Mouse (Mus musculus) lung, embryonic 14.5 days (tissue): ENCODE data around the gene Mras. TPM values are rescaled to one million over a fixed set of nuclear protein-coding genes. Genes with fewer than 3 reads are reported as not detected.

Experiments used
- ATAC-seq: fragments of 200-750 bp; cut with Nextera tagmentation; 2 replicates; pipeline ENCODE4 v1.8.0; 2017; ENCODE audit warnings: mild to moderate bottlenecking, moderate TSS enrichment, moderate library complexity; ENCODE audit not compliant: insufficient read depth
- DNase-seq: peaks from one replicate; pipeline ENCODE4 v3.0.0-alpha.2; 2015
- H3K27ac ChIP-seq: fragments of 300-500 bp; sonication (generic); 2 replicates; pipeline ENCODE4 v1.5.1; 2014; ENCODE audit warnings: low read depth, mild to moderate bottlenecking, moderate library complexity
- H3K27me3 ChIP-seq: fragments of 300-500 bp; sonication (generic); 2 replicates; pipeline ENCODE4 v1.6.1; 2014; ENCODE audit warnings: low read length, control low read depth; ENCODE audit not compliant: insufficient read depth
- H3K36me3 ChIP-seq: fragments of 300-500 bp; sonication (generic); 2 replicates; pipeline ENCODE4 v1.6.1; 2014; ENCODE audit warnings: control low read depth; ENCODE audit not compliant: insufficient read depth
- H3K4me1 ChIP-seq: fragments of 300-500 bp; sonication (generic); 2 replicates; pipeline ENCODE4 v1.6.1; 2014; ENCODE audit warnings: antibody characterized with exemption, control low read depth; ENCODE audit not compliant: insufficient read depth
- H3K4me2 ChIP-seq: fragments of 300-500 bp; sonication (generic); 2 replicates; pipeline ENCODE4 v1.6.1; 2014; ENCODE audit warnings: mild to moderate bottlenecking
- H3K4me3 ChIP-seq: fragments of 300-500 bp; sonication (generic); 2 replicates; pipeline ENCODE4 v1.5.1; 2014; ENCODE audit warnings: low read depth, low read length
- H3K9ac ChIP-seq: fragments of 300-500 bp; sonication (generic); 2 replicates; pipeline ENCODE4 v1.6.1; 2014
- H3K9me3 ChIP-seq: fragments of 300-500 bp; sonication (generic); 2 replicates; pipeline ENCODE4 v1.6.1; 2016; ENCODE audit warnings: low read depth, low read length, control low read depth
- CTCF ChIP-seq: IDR thresholded peaks from 2 replicates; pipeline ENCODE4 v1.5.1; 2016; ENCODE audit warnings: antibody characterized with exemption, low read depth
- WGBS: fragments of 180-500 bp; shearing (Covaris S2); extraction: QIAGEN DNeasy Blood & Tissue Kit; methylation state at CpG from one replicate; pipeline ENCODE4 v1.1.7; 2014; 5-methylcytosine and 5-hydroxymethylcytosine counted together
- polyA plus RNA-seq: library from polyadenylated mRNA; unstranded; fragments of >200 nt; fragmentation: Nextera tagmentation; extraction: Ambion mirVana; gene quantifications from 2 replicates; pipeline ENCODE4 v1.2.1, GENCODE M21; 2014

Gene Mras
- polyA plus RNA-seq, 1 experiment from 2014 or later, result 12.2 TPM

- no peak overlapping the region for H3K4me3 ChIP-seq
- no peaks in the 10 kb centered on the region for H3K4me1 ChIP-seq
- H3K9ac ChIP-seq, result no peak overlapping the region
- 87% methylated on average over 1 of the region's 1 CpGs for WGBS
- peak; percentile 29 for DNase-seq
- H3K4me2 ChIP-seq, result no peak overlapping the region
- no peaks in the 10 kb centered on the region for H3K36me3 ChIP-seq
- ATAC-seq, result no peak
- H3K27me3 ChIP-seq, result no peaks in the 10 kb centered on the region
- no peak overlapping the region for H3K27ac ChIP-seq
- peak; percentile 41 for TF ChIP-seq CTCF
- H3K9me3 ChIP-seq, result no peaks in the 10 kb centered on the region
Measured at GRCm38 (mm10) chr9:99339182-99339581, 98.0 kb downstream of the Mras start.

DNA sequence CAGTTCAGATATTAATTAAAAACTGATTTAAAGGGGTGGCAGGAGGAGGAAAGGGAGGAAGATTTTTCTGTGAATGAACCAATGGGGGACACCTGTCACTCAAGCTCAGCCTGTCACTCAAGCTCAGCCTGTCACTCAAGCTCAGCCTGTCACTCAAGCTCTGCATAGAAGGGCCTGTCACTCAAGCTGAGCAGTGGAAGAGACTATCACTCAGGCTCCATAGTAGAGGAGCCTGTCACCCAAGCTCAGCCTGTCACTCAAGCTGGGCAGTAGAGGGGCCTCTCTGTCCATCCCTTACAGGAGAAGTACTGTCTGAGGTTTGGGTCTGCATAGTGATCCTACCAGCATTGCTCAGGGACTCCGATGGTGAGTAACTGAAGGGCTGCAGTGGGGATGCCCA lies 98.9 kb downstream of the Mras start:
- no peak overlapping the region for H3K9ac ChIP-seq
- peak; percentile 35; the same call in 1 of the 2 replicates for ATAC-seq
- WGBS, result 92% methylated on average over 1 of the region's 1 CpGs

DNA sequence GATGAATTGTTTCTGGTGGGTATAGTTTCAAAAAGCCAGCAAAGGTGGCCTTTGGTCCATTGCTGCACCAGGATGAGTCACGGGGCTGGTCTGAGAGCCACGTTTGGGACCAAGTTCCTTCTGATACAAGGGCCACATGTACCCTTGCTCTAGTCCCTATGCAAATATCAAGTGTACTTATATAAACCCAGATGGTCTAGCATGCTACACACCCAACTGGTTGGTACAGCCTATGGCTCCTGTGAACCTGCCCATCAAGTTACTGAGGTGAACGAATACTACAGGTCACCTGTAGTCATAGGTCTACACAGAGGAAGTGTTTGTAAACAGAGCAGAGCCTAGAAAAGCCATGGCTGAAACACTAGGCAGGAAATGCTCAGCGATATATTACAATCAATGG lies 100.6 kb downstream of the Mras start:
- Histone ChIP-seq H3K9ac (no peak overlapping the region), H3K4me3 (no peak overlapping the region), H3K9me3 (no peaks in the 10 kb centered on the region), H3K27me3 (no peaks in the 10 kb centered on the region), H3K4me1 (no peaks in the 10 kb centered on the region), H3K36me3 (no peaks in the 10 kb centered on the region), H3K4me2 (no peak overlapping the region), H3K27ac (no peak overlapping the region)
- 77% methylated on average over 4 of the region's 4 CpGs for WGBS
- DNase-seq (no peak), ATAC-seq (no peak)
- no peak for TF ChIP-seq CTCF

More for the DNA sequence above, 98.9 kb downstream of the Mras start:
- no peaks in the 10 kb centered on the region for H3K4me1 ChIP-seq
- no peaks in the 10 kb centered on the region for H3K36me3 ChIP-seq
- no peak for DNase-seq
- no peaks in the 10 kb centered on the region for H3K27me3 ChIP-seq
- H3K4me2 ChIP-seq, result no peak overlapping the region
- TF ChIP-seq CTCF, result no peak
- H3K4me3 ChIP-seq, result no peak overlapping the region
- H3K9me3 ChIP-seq, result no peaks in the 10 kb centered on the region
- no peak overlapping the region for H3K27ac ChIP-seq

Other genes starting within 250 kb of the Mras start
- gene Faiml, start 200.1 kb downstream of the Mras start, polyA plus RNA-seq, result not detected in 2 replicates
- gene Cep70, start 194.0 kb downstream of the Mras start, polyA plus RNA-seq, result 31.4 and 34.8 TPM in 2 replicates
- gene Esyt3, start 78.8 kb downstream of the Mras start, polyA plus RNA-seq, result 1.1 and 1.2 TPM in 2 replicates
- 0.26 TPM in 1 of 2 replicates, not detected in the other for gene Nme9, start 14.1 kb upstream of the Mras start, polyA plus RNA-seq
- gene Armc8, start 131.5 kb upstream of the Mras start, polyA plus RNA-seq, result 26.1 and 26.6 TPM in 2 replicates
- 32.1 and 33.9 TPM in 2 replicates for gene Dbr1, start 138.4 kb upstream of the Mras start, polyA plus RNA-seq
- gene A4gnt, start 175.1 kb upstream of the Mras start, polyA plus RNA-seq, result not detected in 2 replicates
- 26.1 and 33.1 TPM in 2 replicates for gene Dzip1l, start 192.1 kb upstream of the Mras start, polyA plus RNA-seq